Mouse (Mus musculus) layer of hippocampus, adult 11-12 months (tissue): Measurements from ENCODE around the gene Bcl2.
A peak's percentile ranks its signal among the peaks of the same experiment; 100 is the strongest.
"Not testable (repeated sequence)": the region's sequence is repeated elsewhere in the genome, so short reads cannot be mapped to it uniquely, and the experiment has no call there.

Experiments
- DNase-seq: peaks from one replicate; pipeline ENCODE4 v3.0.0; 2022; ENCODE audit warnings: low spot score

The Bcl2 gene

GRCm38 (mm10) chr1:106713621-106714529 is at the start of gene Bcl2:
Gene Bcl2, minus strand, starts transcription at chr1:106714274.
- peak; percentile 62 for DNase-seq

- no peak for DNase-seq
These were observed 46.7 kb upstream of the Bcl2 start for GRCm38 (mm10) chr1:106760750-106761149.

GRCm38 (mm10) chr1:106759572-106760435 is 45.7 kb upstream of the Bcl2 start, which contains the start of gene Kdsr:
Gene Kdsr, minus strand, starts transcription at chr1:106759727.
- peak; percentile 98 for DNase-seq

GRCm38 (mm10) chr1:106758734-106759571 is 44.9 kb upstream of the Bcl2 start:
- peak; percentile 21 for DNase-seq

- no peak for DNase-seq
These were observed 42.6 kb upstream of the Bcl2 start for GRCm38 (mm10) chr1:106756633-106757032.

- DNase-seq, result no peak
These were observed 37.9 kb upstream of the Bcl2 start for GRCm38 (mm10) chr1:106752013-106752412.

GRCm38 (mm10) chr1:106750656-106751055 is 36.6 kb upstream of the Bcl2 start:
- no peak for DNase-seq

- no peak for DNase-seq
These were observed 34.7 kb upstream of the Bcl2 start for GRCm38 (mm10) chr1:106748555-106749315.

- no peak for DNase-seq
These were observed 28.9 kb upstream of the Bcl2 start for GRCm38 (mm10) chr1:106742980-106743379.

GRCm38 (mm10) chr1:106740735-106741134 is 26.7 kb upstream of the Bcl2 start:
- no peak for DNase-seq

GRCm38 (mm10) chr1:106739810-106740209 is 25.7 kb upstream of the Bcl2 start:
- no peak for DNase-seq

- DNase-seq, result no peak
These were observed 24.0 kb upstream of the Bcl2 start for GRCm38 (mm10) chr1:106738092-106738491.

GRCm38 (mm10) chr1:106736211-106736610 is 22.1 kb upstream of the Bcl2 start:
- no peak for DNase-seq

- peak; percentile 32 for DNase-seq
These were observed 21.5 kb upstream of the Bcl2 start for GRCm38 (mm10) chr1:106735586-106735985.

GRCm38 (mm10) chr1:106722061-106722460 is 8.0 kb upstream of the Bcl2 start:
- no peak for DNase-seq

GRCm38 (mm10) chr1:106717736-106718135 is 3.7 kb upstream of the Bcl2 start:
- DNase-seq, result not testable (repeated sequence)

- DNase-seq, result peak; percentile 80
These were observed 3.1 kb upstream of the Bcl2 start for GRCm38 (mm10) chr1:106717071-106717601.

GRCm38 (mm10) chr1:106716141-106716540 is 2.1 kb upstream of the Bcl2 start:
- DNase-seq, result no peak

- DNase-seq, result no peak
These were observed 1.3 kb upstream of the Bcl2 start for GRCm38 (mm10) chr1:106715111-106716083.
